Mouse (Mus musculus) midbrain, postnatal 0 days (tissue): ENCODE measurements at regions not wholly inside any gene's neighbourhood (a gene's known extent, or its start where the extent isn't known, plus 50 kb on each side); places are given as distances from the start of the nearest gene placed in this dataset.

Experiments
- ATAC-seq: fragments of 200-750 bp; cut with Nextera tagmentation; 2 replicates; pipeline ENCODE4 v1.8.0; 2017; ENCODE audit warnings: moderate number of reproducible peaks, mild to moderate bottlenecking, moderate TSS enrichment, moderate library complexity; ENCODE audit not compliant: low FRiP score
- DNase-seq: peaks from one replicate; pipeline ENCODE4 v3.0.0-alpha.2; 2015; ENCODE audit warnings: low spot score
- H3K27ac ChIP-seq: fragments of 300-500 bp; sonication (generic); 2 replicates; pipeline ENCODE4 v1.5.1; 2014; ENCODE audit warnings: low read depth, mild to moderate bottlenecking, low read length, mixed read lengths
- H3K27me3 ChIP-seq: fragments of 300-500 bp; sonication (generic); 2 replicates; pipeline ENCODE4 v1.6.1; 2014; ENCODE audit warnings: low read length, control low read depth, mixed read lengths; ENCODE audit not compliant: insufficient read depth
- H3K36me3 ChIP-seq: fragments of 300-500 bp; sonication (generic); 2 replicates; pipeline ENCODE4 v1.6.1; 2014; ENCODE audit warnings: low read length, control low read depth, mixed read lengths; ENCODE audit not compliant: insufficient read depth
- H3K4me1 ChIP-seq: fragments of 300-500 bp; sonication (generic); 2 replicates; pipeline ENCODE4 v1.6.1; 2014; ENCODE audit warnings: mild to moderate bottlenecking, control low read depth, antibody characterized with exemption, low read length, mixed read lengths; ENCODE audit not compliant: insufficient read depth
- H3K4me2 ChIP-seq: fragments of 300-500 bp; sonication (generic); 2 replicates; pipeline ENCODE4 v1.6.1; 2014; ENCODE audit warnings: low read depth, mild to moderate bottlenecking, low read length, mixed read lengths; ENCODE audit not compliant: poor library complexity, severe bottlenecking
- H3K4me3 ChIP-seq: fragments of 300-500 bp; sonication (generic); 2 replicates; pipeline ENCODE4 v1.5.1; 2014; ENCODE audit warnings: low read depth, mild to moderate bottlenecking, low read length, moderate library complexity
- H3K9ac ChIP-seq: fragments of 300-500 bp; sonication (generic); replicated peaks from 2 replicates; pipeline ENCODE4 v1.6.1; 2014; ENCODE audit warnings: mild to moderate bottlenecking, low read length, moderate library complexity, mixed read lengths; ENCODE audit not compliant: poor library complexity, severe bottlenecking
- H3K9me3 ChIP-seq: fragments of 300-500 bp; sonication (generic); 2 replicates; pipeline ENCODE4 v1.6.1; 2016; ENCODE audit warnings: low read length, control low read depth
- CTCF ChIP-seq: IDR thresholded peaks from 2 replicates; pipeline ENCODE4 v1.5.1; 2016; ENCODE audit warnings: antibody characterized with exemption, mild to moderate bottlenecking
- WGBS: fragments of 180-500 bp; shearing (Covaris S2); extraction: QIAGEN DNeasy Blood & Tissue Kit; methylation state at CpG from one replicate; pipeline ENCODE4 v1.1.7; 2014; 5-methylcytosine and 5-hydroxymethylcytosine counted together

- ATAC-seq (no peak), DNase-seq (peak; percentile 21)
- H3K4me2 ChIP-seq, result no peak overlapping the region
- 55% methylated on average over 3 of the region's 3 CpGs for WGBS
- no peak for TF ChIP-seq CTCF
- H3K36me3 ChIP-seq, result no peaks in the 10 kb centered on the region
- H3K27ac ChIP-seq, result no peak overlapping the region
- no peak overlapping the region for H3K4me3 ChIP-seq
- H3K27me3 ChIP-seq, result no peaks in the 10 kb centered on the region
- no peaks in the 10 kb centered on the region for H3K9me3 ChIP-seq
- H3K4me1 ChIP-seq, result no peaks in the 10 kb centered on the region
- no peak overlapping the region for H3K9ac ChIP-seq
Measured at GRCm38 (mm10) chr4:9935949-9936348, 938.3 kb upstream of the 2610301B20Rik start.

GRCm38 (mm10) chr4:9951441-9951840 is 922.9 kb upstream of the 2610301B20Rik start:
- H3K27ac ChIP-seq, result no peak overlapping the region
- no peak for ATAC-seq
- H3K9me3 ChIP-seq, result no peaks in the 10 kb centered on the region
- no peak overlapping the region for H3K4me3 ChIP-seq
- WGBS, result 91% methylated on average over 4 of the region's 4 CpGs
- DNase-seq, result no peak
- no peaks in the 10 kb centered on the region for H3K36me3 ChIP-seq
- TF ChIP-seq CTCF, result no peak
- H3K27me3 ChIP-seq, result no peaks in the 10 kb centered on the region
- H3K4me2 ChIP-seq, result no peak overlapping the region
- H3K9ac ChIP-seq, result no peak overlapping the region
- H3K4me1 ChIP-seq, result no peaks in the 10 kb centered on the region

- Histone ChIP-seq H3K27ac (no peak overlapping the region), H3K36me3 (no peaks in the 10 kb centered on the region), H3K9ac (no peak overlapping the region), H3K4me2 (no peak overlapping the region), H3K27me3 (no peaks in the 10 kb centered on the region), H3K4me1 (no peaks in the 10 kb centered on the region), H3K9me3 (no peaks in the 10 kb centered on the region), H3K4me3 (no peak overlapping the region)
- ATAC-seq, result no peak
- TF ChIP-seq CTCF, result no peak
- no peak for DNase-seq
Measured at GRCm38 (mm10) chr4:9974631-9975030, 899.7 kb upstream of the 2610301B20Rik start.

- 80% methylated on average over 3 of the region's 3 CpGs for WGBS
- no peak overlapping the region for H3K4me2 ChIP-seq
- no peak overlapping the region for H3K4me3 ChIP-seq
- no peaks in the 10 kb centered on the region for H3K36me3 ChIP-seq
- no peak for ATAC-seq
- no peak overlapping the region for H3K27ac ChIP-seq
- H3K9ac ChIP-seq, result no peak overlapping the region
- no peaks in the 10 kb centered on the region for H3K27me3 ChIP-seq
- TF ChIP-seq CTCF, result no peak
- H3K4me1 ChIP-seq, result no peaks in the 10 kb centered on the region
- H3K9me3 ChIP-seq, result no peaks in the 10 kb centered on the region
- DNase-seq, result no peak
Measured at GRCm38 (mm10) chr4:9981354-9982040, 892.8 kb upstream of the 2610301B20Rik start.

GRCm38 (mm10) chr4:9982786-9983525 is 891.3 kb upstream of the 2610301B20Rik start:
- no peaks in the 10 kb centered on the region for H3K4me1 ChIP-seq
- no peak overlapping the region for H3K4me3 ChIP-seq
- ATAC-seq, result no peak
- no peak for DNase-seq
- no peak overlapping the region for H3K27ac ChIP-seq
- WGBS, result 82% methylated on average over 7 of the region's 7 CpGs
- TF ChIP-seq CTCF, result no peak
- no peaks in the 10 kb centered on the region for H3K27me3 ChIP-seq
- no peak overlapping the region for H3K4me2 ChIP-seq
- no peaks in the 10 kb centered on the region for H3K36me3 ChIP-seq
- H3K9ac ChIP-seq, result no peak overlapping the region
- H3K9me3 ChIP-seq, result no peaks in the 10 kb centered on the region

- Histone ChIP-seq H3K9ac (no peak overlapping the region), H3K27ac (no peak overlapping the region), H3K4me3 (no peak overlapping the region), H3K36me3 (no peaks in the 10 kb centered on the region), H3K27me3 (no peaks in the 10 kb centered on the region), H3K4me2 (no peak overlapping the region), H3K9me3 (no peaks in the 10 kb centered on the region), H3K4me1 (no peaks in the 10 kb centered on the region)
- WGBS, result 17% methylated on average over 1 of the region's 1 CpGs
- DNase-seq (no peak), ATAC-seq (no peak)
- no peak for TF ChIP-seq CTCF
Measured at GRCm38 (mm10) chr4:9993871-9994270, 880.4 kb upstream of the 2610301B20Rik start.
